Mouse (Mus musculus) hindbrain, embryonic 11.5 days (tissue): ENCODE measurements around the gene Tspan32. TPM values are rescaled to one million over a fixed set of nuclear protein-coding genes. Genes with fewer than 3 reads are reported as not detected.

Source experiments
- polyA plus RNA-seq: library from polyadenylated mRNA; unstranded; fragments of >200 nt; fragmentation: Nextera tagmentation; extraction: Ambion mirVana; gene quantifications from 2 replicates; pipeline ENCODE4 v1.2.1, GENCODE M21; 2014

Tspan32 gene
- polyA plus RNA-seq, 1 experiment from 2014 or later, result 8.3 TPM

Other genes starting within 250 kb of the Tspan32 start
- gene Th, start 73.9 kb upstream of the Tspan32 start, polyA plus RNA-seq, result 13.4 and 13.9 TPM in 2 replicates
- 0.27 and 0.34 TPM in 2 replicates for gene Ascl2, start 35.8 kb upstream of the Tspan32 start, polyA plus RNA-seq
- gene Cd81, start 47.7 kb downstream of the Tspan32 start, polyA plus RNA-seq, result 263 and 264 TPM in 2 replicates
- 59.0 and 63.8 TPM in 2 replicates for gene Tssc4, start 64.2 kb downstream of the Tspan32 start, polyA plus RNA-seq
- gene Trpm5, start 89.6 kb downstream of the Tspan32 start, polyA plus RNA-seq, result 0.27 and 0.88 TPM in 2 replicates
- 1.7 and 2.5 TPM in 2 replicates for gene Kcnq1, start 101.3 kb downstream of the Tspan32 start, polyA plus RNA-seq